Mouse (Mus musculus) neural tube, postnatal 0 days (tissue): ENCODE measurements around the gene Glmn. TPM values are rescaled to one million over a fixed set of nuclear protein-coding genes. Genes with fewer than 3 reads are reported as not detected.

Source experiments
- polyA plus RNA-seq: library from polyadenylated mRNA; unstranded; fragments of >200 nt; fragmentation: Nextera tagmentation; extraction: Ambion mirVana; gene quantifications from 2 replicates; pipeline ENCODE4 v1.2.1, GENCODE M21; 2015

Glmn gene
- polyA plus RNA-seq, result 28.7 and 36.0 TPM in 2 replicates

DNA sequence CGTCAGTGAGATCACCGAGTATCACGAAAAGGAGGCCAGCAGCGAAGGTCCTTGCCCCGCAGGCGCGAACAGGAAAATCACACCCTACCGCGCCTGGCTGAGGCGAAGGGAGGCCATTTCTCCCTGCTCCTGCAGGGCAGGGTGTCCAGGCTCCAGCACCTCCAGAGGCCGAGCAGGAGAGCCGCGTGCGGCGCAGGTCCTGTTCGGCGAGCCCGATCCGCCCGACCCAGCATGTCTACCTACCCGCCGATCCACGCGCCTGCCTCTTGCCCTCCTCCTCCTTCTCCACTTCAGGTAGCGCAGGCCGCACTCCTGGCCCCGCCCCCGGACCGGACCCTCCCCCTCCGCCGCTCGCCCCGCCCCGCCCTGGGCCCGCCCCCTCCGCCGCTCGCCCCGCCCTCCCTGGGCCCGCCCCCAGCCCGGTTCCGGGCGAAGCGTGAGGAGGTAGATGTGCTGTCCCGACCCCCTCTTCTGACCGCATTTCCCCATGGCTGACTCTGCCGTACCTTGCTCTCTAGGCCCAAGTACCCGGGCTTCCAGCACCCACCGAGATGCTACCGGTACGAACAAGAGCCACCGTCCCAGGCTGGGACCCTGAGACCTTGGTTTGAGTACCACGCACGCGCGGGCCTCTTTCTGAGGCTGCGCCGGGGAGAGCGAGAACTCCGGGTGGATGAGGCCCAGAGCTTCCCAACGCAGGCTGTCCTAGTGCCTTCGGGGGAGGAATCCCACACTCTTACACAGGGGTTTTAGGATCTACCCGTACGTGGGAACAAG lies at the start of gene Glmn, which contains the start of gene Rpap2:
Glmn (minus strand) TSS at position 588 of the 777 bp plus-strand sequence.
Rpap2 (plus strand) TSS at position 73 of the 777 bp plus-strand sequence.

DNA sequence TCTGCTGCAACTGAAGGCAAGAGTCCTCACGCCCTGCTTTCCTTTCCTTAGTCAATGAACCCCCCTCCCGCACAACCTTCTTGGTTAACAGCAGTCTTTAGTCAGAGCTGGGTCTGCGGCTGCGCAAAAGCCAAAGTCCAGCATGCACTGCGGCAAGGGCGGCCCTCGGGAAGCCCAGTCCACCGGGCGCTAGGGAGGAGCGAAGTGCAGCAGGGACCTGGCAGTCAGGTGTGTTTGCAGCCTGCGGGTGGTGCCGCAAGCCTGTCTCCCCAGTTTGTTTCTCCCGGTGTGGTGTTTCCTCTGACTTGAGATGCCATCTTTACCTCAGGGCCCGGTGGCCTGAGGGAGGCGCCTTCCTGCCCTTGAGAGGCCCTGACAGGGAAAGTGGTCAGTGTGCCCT lies 63.1 kb downstream of the Glmn start, which contains the start of gene 1700028K03Rik:
1700028K03Rik (plus strand) TSS at position 129 of the 400 bp plus-strand sequence.

DNA sequence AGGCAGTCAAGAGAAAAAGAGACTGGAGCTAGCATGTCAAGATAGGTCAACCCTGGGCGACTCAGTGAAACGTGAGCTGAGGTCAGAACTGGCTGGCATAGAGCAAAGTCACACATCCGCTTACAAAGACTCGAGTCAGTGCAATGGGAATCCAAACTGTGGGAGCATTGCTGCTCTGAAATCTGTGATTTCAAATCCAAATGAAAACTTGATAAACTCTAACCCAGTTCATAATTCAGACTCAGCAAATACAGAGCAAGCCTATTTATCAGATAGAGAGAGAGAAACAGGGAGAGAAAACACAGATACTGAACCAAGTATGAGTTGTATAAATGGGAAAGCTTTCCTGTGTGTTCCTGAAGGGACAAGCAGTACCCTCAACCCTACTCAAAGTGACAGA lies 90.4 kb downstream of the Glmn start, which contains the start of gene Gm42669:
Gm42669 (plus strand) TSS at position 301 of the 400 bp plus-strand sequence.

Other genes starting within 250 kb of the Glmn start
- gene Ephx4, start 195.2 kb downstream of the Glmn start, polyA plus RNA-seq, result 6.1 and 7.8 TPM in 2 replicates
- not detected in 2 replicates for gene Lpcat2b, start 166.3 kb downstream of the Glmn start, polyA plus RNA-seq
- gene Btbd8, start 159.9 kb downstream of the Glmn start, polyA plus RNA-seq, result 23.2 and 23.9 TPM in 2 replicates
- gene Gm42669, start 90.3 kb downstream of the Glmn start, polyA plus RNA-seq, result 0.43 and 0.48 TPM in 2 replicates
- 0.17 and 0.21 TPM in 2 replicates for gene 1700028K03Rik, start 63.2 kb downstream of the Glmn start, polyA plus RNA-seq
- gene Rpap2, start 515 bp downstream of the Glmn start, polyA plus RNA-seq, result 20.3 and 21.7 TPM in 2 replicates
- not detected in 2 replicates for gene Gfi1, start 128.1 kb upstream of the Glmn start, polyA plus RNA-seq
- gene Ube2d2b, start 232.2 kb upstream of the Glmn start, polyA plus RNA-seq, result 0.26 and 0.27 TPM in 2 replicates